Mouse (Mus musculus) forebrain, embryonic 16.5 days (tissue): ENCODE data around the gene Rabepk. TPM values are rescaled to one million over a fixed set of nuclear protein-coding genes. Genes with fewer than 3 reads are reported as not detected.
"Not testable (repeated sequence)": the region's sequence is repeated elsewhere in the genome, so short reads cannot be mapped to it uniquely, and the experiment has no call there.

ENCODE experiments used
- ATAC-seq: fragments of 200-750 bp; cut with Nextera tagmentation; 2 replicates; pipeline ENCODE4 v1.8.0; 2017; ENCODE audit warnings: mild to moderate bottlenecking, moderate library complexity
- H3K27ac ChIP-seq: fragments of 300-500 bp; sonication (generic); 2 replicates; pipeline ENCODE4 v1.5.1; 2014; ENCODE audit warnings: low read length, control low read depth
- H3K27me3 ChIP-seq: fragments of 300-500 bp; sonication (generic); replicated peaks from 2 replicates; pipeline ENCODE4 v1.6.1; 2014; ENCODE audit warnings: low read length; ENCODE audit not compliant: control insufficient read depth, insufficient read depth
- H3K36me3 ChIP-seq: fragments of 300-500 bp; sonication (generic); 2 replicates; pipeline ENCODE4 v1.6.1; 2014; ENCODE audit not compliant: control insufficient read depth, insufficient read depth
- H3K4me1 ChIP-seq: fragments of 300-500 bp; sonication (generic); replicated peaks from 2 replicates; pipeline ENCODE4 v1.6.1; 2014; ENCODE audit warnings: low read length; ENCODE audit not compliant: control insufficient read depth, insufficient read depth
- H3K4me2 ChIP-seq: fragments of 300-500 bp; sonication (generic); 2 replicates; pipeline ENCODE4 v1.6.1; 2014; ENCODE audit warnings: mild to moderate bottlenecking, low read length, control low read depth
- H3K4me3 ChIP-seq: fragments of 300-500 bp; sonication (generic); replicated peaks from 2 replicates; pipeline ENCODE4 v1.5.1; 2014; ENCODE audit warnings: mild to moderate bottlenecking, low read length, control low read depth
- H3K9ac ChIP-seq: fragments of 300-500 bp; sonication (generic); replicated peaks from 2 replicates; pipeline ENCODE4 v1.6.1; 2014; ENCODE audit warnings: low read depth, low read length, control low read depth
- H3K9me3 ChIP-seq: fragments of 300-500 bp; sonication (generic); 2 replicates; pipeline ENCODE4 v1.6.1; 2016; ENCODE audit warnings: low read length; ENCODE audit not compliant: control insufficient read depth
- WGBS: fragments of 180-500 bp; shearing (Covaris S2); extraction: QIAGEN DNeasy Blood & Tissue Kit; methylation state at CpG from one replicate; pipeline ENCODE4 v1.1.7; 2014; 5-methylcytosine and 5-hydroxymethylcytosine counted together
- polyA plus RNA-seq: library from polyadenylated mRNA; unstranded; fragments of >200 nt; fragmentation: Nextera tagmentation; extraction: Ambion mirVana; gene quantifications from 2 replicates; pipeline ENCODE4 v1.2.1, GENCODE M21; 2015

Gene Rabepk
- polyA plus RNA-seq, 1 experiment from 2014 or later, result 29.9 TPM

DNA sequence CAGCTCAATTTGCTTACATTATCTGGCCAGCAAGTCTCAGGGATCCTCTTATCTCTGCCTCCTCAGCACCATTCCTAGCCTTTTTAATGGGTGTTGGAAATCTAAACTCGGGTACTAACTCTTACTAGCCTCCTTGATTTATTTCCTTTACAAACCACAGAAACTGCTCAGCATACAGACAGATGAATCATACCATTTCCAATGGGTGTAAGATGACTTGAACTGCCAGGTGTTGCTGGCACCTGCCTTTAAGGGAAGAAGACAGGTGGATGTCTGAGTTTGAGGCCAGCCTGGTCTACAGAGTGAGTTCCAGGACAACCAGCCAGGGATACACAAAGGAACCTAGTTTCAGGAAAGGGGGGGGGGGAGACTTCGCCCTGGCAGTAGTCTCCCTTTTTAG, 8.3 kb upstream of the Rabepk start:
- no peaks in the 10 kb centered on the region for H3K9me3 ChIP-seq
- no peaks in the 10 kb centered on the region for H3K27me3 ChIP-seq
- no peak overlapping the region for H3K4me3 ChIP-seq
- no peak overlapping the region for H3K4me2 ChIP-seq
- ATAC-seq, result no peak
- H3K36me3 ChIP-seq, result peaks cover 6% of the 10 kb centered on the region
- H3K27ac ChIP-seq, result no peak overlapping the region
- 81% methylated on average over 2 of the region's 2 CpGs for WGBS
- no peak overlapping the region for H3K9ac ChIP-seq
- H3K4me1 ChIP-seq, result peaks cover 12% of the 10 kb centered on the region

DNA sequence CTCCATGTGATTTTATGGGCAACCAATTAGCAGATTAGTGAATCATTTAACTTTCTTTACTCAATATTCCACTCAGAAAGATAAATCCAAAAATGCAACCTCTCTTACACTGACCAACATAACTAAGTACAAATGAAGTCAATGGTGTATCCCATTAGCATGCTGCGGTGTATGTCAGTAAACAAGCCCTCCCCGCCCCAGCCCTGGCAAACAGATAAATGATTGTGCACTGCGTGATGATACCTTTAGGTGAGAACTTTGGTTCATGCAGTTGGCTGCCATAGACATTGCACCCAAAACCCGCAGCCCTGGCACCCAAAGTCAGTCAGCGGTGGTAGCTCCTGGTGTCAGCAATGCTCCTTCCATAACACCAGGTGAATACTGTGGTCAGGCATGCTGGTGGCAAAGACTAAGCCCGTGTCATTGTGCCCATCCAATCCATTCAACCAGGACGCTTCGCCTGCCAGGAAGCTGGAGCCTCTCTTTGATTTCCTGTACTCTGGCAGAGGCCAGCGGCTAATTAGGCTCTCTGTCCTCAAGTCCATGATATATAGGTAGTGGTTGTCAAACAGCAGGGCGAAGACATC, 5.7 kb upstream of the Rabepk start:
- Histone ChIP-seq H3K4me3 (no peak overlapping the region), H3K27ac (no peak overlapping the region), H3K9me3 (no peaks in the 10 kb centered on the region), H3K4me2 (no peak overlapping the region), H3K4me1 (peaks cover 12% of the 10 kb centered on the region), H3K27me3 (no peaks in the 10 kb centered on the region), H3K36me3 (no peaks in the 10 kb centered on the region; the same call in 1 of the 2 replicates), H3K9ac (no peak overlapping the region)
- 93% methylated on average over 10 of the region's 10 CpGs for WGBS
- ATAC-seq, result no peak

DNA sequence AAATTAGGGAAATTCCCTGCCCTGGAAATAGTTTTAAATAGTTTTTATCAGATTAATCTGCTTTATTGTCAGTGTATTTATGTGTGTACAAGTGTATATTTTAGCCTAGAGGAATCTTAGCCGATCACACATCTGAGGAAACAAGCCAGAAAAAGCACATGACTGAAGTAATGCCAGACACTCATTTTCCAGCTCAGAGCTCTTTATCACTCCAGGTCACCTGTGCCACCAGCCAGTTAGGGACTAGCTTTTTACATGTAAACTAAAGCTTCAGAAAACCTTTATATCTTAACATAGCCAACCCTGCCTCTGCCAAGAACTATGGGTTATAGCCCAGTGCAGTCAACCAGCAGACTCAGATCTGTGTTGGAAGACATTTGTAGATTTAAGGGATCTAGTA, 5.1 kb upstream of the Rabepk start:
- H3K4me1 ChIP-seq, result peaks cover 14% of the 10 kb centered on the region
- no peak overlapping the region for H3K4me2 ChIP-seq
- H3K27me3 ChIP-seq, result no peaks in the 10 kb centered on the region
- H3K9ac ChIP-seq, result no peak overlapping the region
- no peaks in the 10 kb centered on the region; the same call in 1 of the 2 replicates for H3K36me3 ChIP-seq
- H3K9me3 ChIP-seq, result no peaks in the 10 kb centered on the region
- ATAC-seq, result no peak
- no peak overlapping the region for H3K4me3 ChIP-seq
- no peak overlapping the region for H3K27ac ChIP-seq
- 75% methylated on average over 1 of the region's 1 CpGs for WGBS

DNA sequence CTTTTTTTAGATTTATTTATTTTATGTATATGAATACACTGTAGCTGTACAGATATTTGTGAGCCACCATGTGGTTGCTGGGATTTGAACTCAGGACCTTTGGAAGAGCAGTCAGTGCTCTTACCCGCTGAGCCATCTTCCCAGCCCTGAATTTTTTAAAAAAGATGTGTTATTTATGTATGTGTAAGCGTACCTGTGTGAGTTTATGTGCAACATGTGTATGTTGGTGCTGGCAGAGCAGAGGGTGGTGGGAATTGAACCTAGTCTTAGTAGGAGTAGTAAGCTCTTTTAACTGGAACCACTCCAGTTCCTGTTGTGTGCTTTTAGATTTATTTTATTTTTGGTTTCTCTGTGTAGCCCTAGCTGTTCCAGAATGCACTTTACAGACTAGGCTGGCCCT, 4.5 kb upstream of the Rabepk start:
- no peak overlapping the region for H3K27ac ChIP-seq
- H3K9me3 ChIP-seq, result no peaks in the 10 kb centered on the region
- H3K36me3 ChIP-seq, result no peaks in the 10 kb centered on the region; the same call in 1 of the 2 replicates
- H3K4me3 ChIP-seq, result no peak overlapping the region
- ATAC-seq, result no peak
- no peak overlapping the region for H3K4me2 ChIP-seq
- no peaks in the 10 kb centered on the region for H3K27me3 ChIP-seq
- no peak overlapping the region for H3K9ac ChIP-seq
- 93% methylated on average over 2 of the region's 2 CpGs for WGBS
- peaks cover 17% of the 10 kb centered on the region for H3K4me1 ChIP-seq

DNA sequence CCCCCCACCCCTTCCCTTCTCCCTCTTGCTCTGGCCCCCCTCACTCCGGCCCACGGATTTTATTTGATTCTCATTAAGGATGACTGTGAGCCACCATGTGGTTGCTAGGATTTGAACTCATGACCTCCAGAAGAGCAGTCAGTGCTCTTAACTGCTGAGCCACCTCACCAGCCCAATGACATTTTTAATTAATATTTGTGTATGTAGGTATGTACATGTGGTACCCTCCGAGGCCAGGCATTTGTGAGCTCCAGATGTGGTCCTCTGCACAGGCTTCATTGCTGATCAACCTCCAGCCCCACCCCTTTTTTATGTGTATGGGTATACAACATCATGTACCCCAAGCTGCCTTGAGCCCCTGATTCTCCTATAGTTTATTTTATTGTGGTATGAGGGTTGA, 4.0 kb upstream of the Rabepk start:
- Histone ChIP-seq H3K27me3 (no peaks in the 10 kb centered on the region), H3K9me3 (no peaks in the 10 kb centered on the region), H3K4me1 (peaks cover 20% of the 10 kb centered on the region), H3K36me3 (no peaks in the 10 kb centered on the region; the same call in 1 of the 2 replicates), H3K4me2 (peak overlapping the region; percentile 36), H3K27ac (no peak overlapping the region), H3K9ac (no peak overlapping the region), H3K4me3 (no peak overlapping the region)
- no peak for ATAC-seq
- WGBS, result 79% methylated on average over 3 of the region's 3 CpGs

DNA sequence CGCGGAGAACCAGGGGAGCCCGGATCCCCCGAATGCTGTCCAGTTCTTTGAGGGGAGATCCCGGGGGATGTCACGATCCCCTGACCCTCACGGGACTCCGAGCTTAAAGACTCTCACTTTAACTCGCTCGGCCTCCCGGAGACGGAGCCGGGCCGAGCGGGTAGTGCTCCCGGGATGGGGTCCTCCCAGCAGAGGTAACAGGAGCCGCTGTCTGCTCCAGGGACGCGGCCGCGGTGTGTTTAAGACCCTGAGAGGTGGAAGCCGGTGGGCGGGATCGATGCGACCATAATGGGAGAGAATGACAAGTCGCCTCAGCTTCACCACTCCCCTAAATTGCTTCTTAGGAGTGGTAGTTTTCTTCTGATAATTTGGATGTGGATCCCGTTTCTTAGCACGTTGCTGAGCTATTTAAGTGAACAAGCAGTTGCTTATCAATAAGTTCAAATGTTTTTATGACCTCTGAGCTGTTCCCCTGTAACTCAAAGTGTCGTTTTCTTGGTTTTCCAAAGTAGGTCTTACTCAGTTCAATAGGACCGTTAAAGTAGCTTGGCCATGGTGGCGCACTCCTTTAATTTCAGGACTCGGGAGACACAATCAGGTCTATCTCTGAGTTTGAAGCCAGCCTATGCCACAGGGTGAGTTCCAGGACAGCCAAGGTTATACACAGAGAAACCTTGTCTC, 3.0 kb upstream of the Rabepk start:
- under 1% methylated on average over 25 of the region's 32 CpGs for WGBS
- not testable (repeated sequence) for H3K9me3 ChIP-seq, H3K36me3 ChIP-seq, H3K27me3 ChIP-seq
- peak overlapping the region; percentile 87 for H3K27ac ChIP-seq
- peak overlapping the region; percentile 62 for H3K4me3 ChIP-seq
- peak overlapping the region; percentile 75 for H3K9ac ChIP-seq
- ATAC-seq, result peak; percentile 53
- H3K4me2 ChIP-seq, result peak overlapping the region; percentile 91
- peaks cover 20% of the 10 kb centered on the region for H3K4me1 ChIP-seq

DNA sequence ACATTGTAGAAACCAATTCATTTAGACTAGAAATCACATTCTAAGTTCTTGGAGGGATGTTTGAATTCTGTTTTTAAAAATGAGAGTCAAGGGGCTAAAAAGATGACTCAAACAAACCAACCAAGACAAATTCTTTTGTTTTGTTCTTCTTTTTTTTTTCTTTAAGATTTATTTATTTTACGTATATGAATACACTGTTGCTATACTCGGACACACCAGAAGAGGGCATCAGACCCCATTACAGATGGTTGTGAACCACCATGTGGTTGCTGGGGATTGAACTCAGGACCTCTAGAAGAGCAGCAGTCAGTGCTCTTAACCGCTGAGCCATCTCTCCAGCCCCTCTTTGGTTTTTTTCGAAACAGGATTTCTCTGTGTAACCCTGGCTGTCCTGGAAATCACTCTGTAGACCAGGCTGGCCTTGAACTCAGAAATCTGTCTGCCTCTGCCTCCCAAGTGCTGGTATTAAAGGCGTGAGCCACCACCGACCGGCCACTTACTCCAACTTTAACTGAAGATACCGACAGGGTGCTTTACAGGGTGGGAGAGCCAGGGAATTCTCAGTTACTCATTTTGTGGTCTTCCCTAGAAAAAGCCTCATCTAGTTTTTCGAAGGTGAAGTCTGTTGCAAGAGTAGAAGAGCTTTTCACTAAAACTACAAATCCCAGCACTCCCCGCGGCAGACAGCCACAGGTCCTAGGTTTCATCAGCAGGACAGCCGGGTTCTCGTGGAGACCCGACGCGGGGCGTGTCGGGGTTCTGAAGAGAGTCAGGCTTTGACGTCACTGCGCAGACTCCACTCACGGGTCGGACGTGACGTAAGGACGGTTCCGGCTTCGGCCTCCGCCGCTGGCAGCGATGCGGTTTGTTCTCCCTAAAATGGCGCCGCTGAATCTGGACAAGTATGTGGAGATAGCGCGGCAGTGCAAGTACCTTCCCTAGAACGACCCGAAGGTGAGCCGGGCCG, 2.1 kb upstream of the Rabepk start:
- Histone ChIP-seq H3K4me1 (peaks cover 20% of the 10 kb centered on the region), H3K9me3 (no peaks in the 10 kb centered on the region), H3K27me3 (no peaks in the 10 kb centered on the region), H3K4me3 (peak overlapping the region; percentile 62), H3K9ac (peak overlapping the region; percentile 75), H3K27ac (peak overlapping the region; percentile 87), H3K36me3 (no peaks in the 10 kb centered on the region; the same call in 1 of the 2 replicates), H3K4me2 (peak overlapping the region; percentile 28; the same call in 1 of the 2 replicates)
- ATAC-seq, result peak; percentile 98
- WGBS, result 5% methylated on average over 39 of the region's 39 CpGs

DNA sequence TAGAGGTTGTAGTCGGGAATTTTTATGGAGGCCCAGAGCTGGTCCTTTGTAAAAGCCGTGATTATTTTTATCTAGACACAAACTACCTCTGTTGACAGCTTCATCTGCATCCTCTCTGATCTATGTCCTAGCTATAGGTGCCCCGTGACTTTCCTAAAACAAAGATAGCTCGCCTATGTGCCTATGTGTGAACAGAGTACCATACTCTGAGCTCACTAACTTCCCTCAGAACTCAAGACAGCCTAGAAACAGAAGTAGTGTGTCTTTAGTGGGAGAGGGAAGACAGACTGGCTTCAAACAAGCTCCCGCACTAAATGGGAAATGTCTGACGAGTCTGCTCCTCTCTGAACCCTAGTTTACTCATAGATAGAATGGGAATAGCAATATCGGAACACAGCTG, 659 bp upstream of the Rabepk start:
- 85% methylated on average over 7 of the region's 7 CpGs for WGBS
- no peaks in the 10 kb centered on the region for H3K9me3 ChIP-seq
- no peak overlapping the region for H3K27ac ChIP-seq
- H3K36me3 ChIP-seq, result no peaks in the 10 kb centered on the region
- H3K4me1 ChIP-seq, result peaks cover 20% of the 10 kb centered on the region
- no peaks in the 10 kb centered on the region for H3K27me3 ChIP-seq
- no peak overlapping the region for H3K9ac ChIP-seq
- no peak overlapping the region for H3K4me3 ChIP-seq
- ATAC-seq, result no peak
- no peak overlapping the region for H3K4me2 ChIP-seq

DNA sequence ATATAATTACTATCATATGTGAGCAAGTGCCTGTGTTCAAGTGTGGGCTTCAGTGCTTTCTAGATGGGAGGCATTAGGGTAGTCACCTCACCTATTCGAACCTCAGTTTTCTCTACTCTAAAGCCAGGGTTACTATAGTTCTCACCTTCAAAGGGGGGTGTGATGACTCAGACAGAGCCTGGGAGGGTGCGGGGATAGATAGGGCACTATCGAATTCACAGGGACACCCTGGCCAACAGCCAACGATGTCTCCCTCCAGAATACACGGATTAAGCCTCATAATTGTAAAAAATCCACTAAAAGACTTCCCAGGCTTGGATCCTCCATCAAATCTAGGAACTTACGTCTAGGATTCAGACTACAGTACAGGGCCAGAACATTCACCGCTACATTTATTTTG, 4.3 kb downstream of the Rabepk start:
- no peak overlapping the region for H3K9ac ChIP-seq
- no peaks in the 10 kb centered on the region for H3K36me3 ChIP-seq
- no peak overlapping the region for H3K4me3 ChIP-seq
- 94% methylated on average over 7 of the region's 7 CpGs for WGBS
- no peak for ATAC-seq
- H3K27ac ChIP-seq, result no peak overlapping the region
- H3K27me3 ChIP-seq, result no peaks in the 10 kb centered on the region
- no peak overlapping the region for H3K4me2 ChIP-seq
- no peaks in the 10 kb centered on the region for H3K9me3 ChIP-seq
- peaks cover 8% of the 10 kb centered on the region for H3K4me1 ChIP-seq
